Mouse (Mus musculus): ENCODE results near the gene Phyhipl. TPM values are rescaled to one million over a fixed set of nuclear protein-coding genes. Genes with fewer than 3 reads are reported as not detected.

Gene Phyhipl
- polyA plus RNA-seq, 1 experiment from 2014 or later: 1.0 TPM

- no peak overlapping the region for H3K4me3 ChIP-seq (ENCODE audit: low read depth, low read length)
- TF ChIP-seq CTCF (IDR thresholded peaks at IDR 0.05; ENCODE audit: low read depth): no peak
- H3K9ac ChIP-seq: no peak overlapping the region
- H3K36me3 ChIP-seq (ENCODE audit: insufficient read depth): no peaks in the 10 kb centered on the region
- H3K9me3 ChIP-seq (ENCODE audit: low read depth, low read length): no peaks in the 10 kb centered on the region
- DNase-seq (no peak), ATAC-seq (ENCODE audit: insufficient read depth) (no peak)
- no peaks in the 10 kb centered on the region for H3K4me1 ChIP-seq (ENCODE audit: insufficient read depth)
- H3K27me3 ChIP-seq (ENCODE audit: insufficient read depth, low read length): no peaks in the 10 kb centered on the region
- H3K4me2 ChIP-seq: no peak overlapping the region
- WGBS: 77% methylated on average over 3 of the region's 3 CpGs
- no peak overlapping the region for H3K27ac ChIP-seq (ENCODE audit: low read depth)
Observed at GRCm38 (mm10) chr10:70552531-70552930, 103.2 kb downstream of the Phyhipl start.

GRCm38 (mm10) chr10:70542857-70543256, 112.9 kb downstream of the Phyhipl start:
- Histone ChIP-seq H3K9me3 (ENCODE audit: low read depth, low read length) (no peaks in the 10 kb centered on the region), H3K27ac (ENCODE audit: low read depth) (no peak overlapping the region), H3K4me1 (ENCODE audit: insufficient read depth) (no peaks in the 10 kb centered on the region), H3K9ac (no peak overlapping the region), H3K4me3 (ENCODE audit: low read depth, low read length) (no peak overlapping the region), H3K27me3 (ENCODE audit: insufficient read depth, low read length) (no peaks in the 10 kb centered on the region), H3K4me2 (no peak overlapping the region), H3K36me3 (ENCODE audit: insufficient read depth) (no peaks in the 10 kb centered on the region)
- ATAC-seq (ENCODE audit: insufficient read depth) (no peak), DNase-seq (no peak)
- TF ChIP-seq CTCF (IDR thresholded peaks at IDR 0.05; ENCODE audit: low read depth): no peak
- 88% methylated on average over 6 of the region's 6 CpGs for WGBS

- peak; percentile 84 for DNase-seq
- Histone ChIP-seq H3K4me2 (no peak overlapping the region), H3K27me3 (ENCODE audit: insufficient read depth, low read length) (no peaks in the 10 kb centered on the region), H3K36me3 (ENCODE audit: insufficient read depth) (no peaks in the 10 kb centered on the region), H3K9me3 (ENCODE audit: low read depth, low read length) (no peaks in the 10 kb centered on the region), H3K4me1 (ENCODE audit: insufficient read depth) (no peaks in the 10 kb centered on the region), H3K27ac (ENCODE audit: low read depth) (no peak overlapping the region), H3K4me3 (ENCODE audit: low read depth, low read length) (no peak overlapping the region), H3K9ac (no peak overlapping the region)
- ATAC-seq (ENCODE audit: insufficient read depth): no peak
- 80% methylated on average over 9 of the region's 9 CpGs for WGBS
- peak; percentile 63 for TF ChIP-seq CTCF (IDR thresholded peaks at IDR 0.05; ENCODE audit: low read depth)
Observed at GRCm38 (mm10) chr10:70540456-70541195, 115.1 kb downstream of the Phyhipl start.

GRCm38 (mm10) chr10:70539251-70539650, 116.5 kb downstream of the Phyhipl start:
- Histone ChIP-seq H3K4me1 (ENCODE audit: insufficient read depth) (no peaks in the 10 kb centered on the region), H3K27ac (ENCODE audit: low read depth) (no peak overlapping the region), H3K4me3 (ENCODE audit: low read depth, low read length) (no peak overlapping the region), H3K4me2 (no peak overlapping the region), H3K9me3 (ENCODE audit: low read depth, low read length) (no peaks in the 10 kb centered on the region), H3K9ac (no peak overlapping the region), H3K27me3 (ENCODE audit: insufficient read depth, low read length) (no peaks in the 10 kb centered on the region), H3K36me3 (ENCODE audit: insufficient read depth) (no peaks in the 10 kb centered on the region)
- ATAC-seq (ENCODE audit: insufficient read depth) (no peak), DNase-seq (no peak)
- TF ChIP-seq CTCF (IDR thresholded peaks at IDR 0.05; ENCODE audit: low read depth): no peak
- 81% methylated on average over 9 of the region's 9 CpGs for WGBS

DNA sequence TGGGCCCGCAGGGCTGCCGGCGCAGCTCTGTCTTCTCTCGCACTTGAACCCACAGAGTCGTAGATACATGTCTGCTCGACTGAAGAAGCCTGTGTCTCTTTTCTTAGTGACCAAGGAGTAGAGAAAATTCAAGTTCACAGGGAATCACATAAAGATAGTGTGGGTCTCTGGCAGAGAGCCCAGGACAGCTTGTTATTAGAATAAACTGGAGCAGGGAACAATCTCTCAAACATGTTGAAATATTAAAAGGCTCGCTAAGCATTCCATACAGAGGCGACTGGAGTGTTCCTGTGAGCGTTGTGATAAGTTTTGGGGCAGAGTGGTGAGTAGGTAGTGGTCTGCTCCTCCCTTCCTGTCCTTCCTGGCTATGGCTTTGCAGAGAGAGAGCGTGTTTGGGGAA, 118.1 kb downstream of the Phyhipl start:
- 66% methylated on average over 10 of the region's 10 CpGs for WGBS
- no peak overlapping the region for H3K27ac ChIP-seq (ENCODE audit: low read depth)
- ATAC-seq (ENCODE audit: insufficient read depth): no peak

GRCm38 (mm10) chr10:70535401-70535800, 120.4 kb downstream of the Phyhipl start:
- ATAC-seq (ENCODE audit: insufficient read depth) (no peak), DNase-seq (no peak)
- no peak overlapping the region for H3K27ac ChIP-seq (ENCODE audit: low read depth)
- no peaks in the 10 kb centered on the region for H3K27me3 ChIP-seq (ENCODE audit: insufficient read depth, low read length)
- H3K4me1 ChIP-seq (ENCODE audit: insufficient read depth): no peaks in the 10 kb centered on the region
- H3K9ac ChIP-seq: no peak overlapping the region
- WGBS: 86% methylated on average over 12 of the region's 12 CpGs
- H3K4me2 ChIP-seq: no peak overlapping the region
- no peaks in the 10 kb centered on the region for H3K36me3 ChIP-seq (ENCODE audit: insufficient read depth)
- no peak for TF ChIP-seq CTCF (IDR thresholded peaks at IDR 0.05; ENCODE audit: low read depth)
- H3K4me3 ChIP-seq (ENCODE audit: low read depth, low read length): no peak overlapping the region
- no peaks in the 10 kb centered on the region for H3K9me3 ChIP-seq (ENCODE audit: low read depth, low read length)

More for the DNA sequence above, 118.1 kb downstream of the Phyhipl start:
- TF ChIP-seq CTCF (IDR thresholded peaks at IDR 0.05; ENCODE audit: low read depth): no peak
- H3K27me3 ChIP-seq (ENCODE audit: insufficient read depth, low read length): no peaks in the 10 kb centered on the region
- H3K4me1 ChIP-seq (ENCODE audit: insufficient read depth): no peaks in the 10 kb centered on the region
- H3K36me3 ChIP-seq (ENCODE audit: insufficient read depth): no peaks in the 10 kb centered on the region
- no peak overlapping the region for H3K4me2 ChIP-seq
- H3K9me3 ChIP-seq (ENCODE audit: low read depth, low read length): no peaks in the 10 kb centered on the region
- no peak overlapping the region for H3K4me3 ChIP-seq (ENCODE audit: low read depth, low read length)
- peak; percentile 76 for DNase-seq
- no peak overlapping the region for H3K9ac ChIP-seq

DNA sequence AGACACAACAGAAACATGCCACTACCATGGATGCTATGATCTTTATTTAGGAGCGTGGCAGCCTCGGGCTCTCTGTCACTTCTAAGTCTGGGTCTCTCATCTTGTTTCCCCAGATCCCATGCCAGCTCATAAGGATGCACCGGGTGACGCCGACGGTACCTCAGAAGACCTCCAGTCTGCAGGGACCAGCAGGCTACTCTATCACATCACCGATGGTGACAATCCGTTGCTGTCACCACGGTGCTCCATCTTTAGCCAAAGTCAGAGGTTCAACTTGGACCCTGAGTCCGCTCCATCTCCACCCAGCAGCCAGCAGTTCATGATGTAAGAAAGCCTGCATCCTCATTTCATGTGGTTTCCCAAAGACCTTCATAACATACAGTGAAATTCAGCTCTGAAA, 121.2 kb downstream of the Phyhipl start:
- no peak overlapping the region for H3K27ac ChIP-seq (ENCODE audit: low read depth)
- WGBS: 90% methylated on average over 10 of the region's 10 CpGs

More for the DNA sequence above, 121.2 kb downstream of the Phyhipl start:
- TF ChIP-seq CTCF (IDR thresholded peaks at IDR 0.05; ENCODE audit: low read depth): no peak
- no peaks in the 10 kb centered on the region for H3K9me3 ChIP-seq (ENCODE audit: low read depth, low read length)
- ATAC-seq (ENCODE audit: insufficient read depth): no peak
- no peak overlapping the region for H3K4me2 ChIP-seq
- H3K9ac ChIP-seq: no peak overlapping the region
- H3K4me1 ChIP-seq (ENCODE audit: insufficient read depth): no peaks in the 10 kb centered on the region
- H3K27me3 ChIP-seq (ENCODE audit: insufficient read depth, low read length): no peaks in the 10 kb centered on the region
- H3K4me3 ChIP-seq (ENCODE audit: low read depth, low read length): no peak overlapping the region
- H3K36me3 ChIP-seq (ENCODE audit: insufficient read depth): no peaks in the 10 kb centered on the region
- DNase-seq: no peak
